In the genomic region with DNA sequence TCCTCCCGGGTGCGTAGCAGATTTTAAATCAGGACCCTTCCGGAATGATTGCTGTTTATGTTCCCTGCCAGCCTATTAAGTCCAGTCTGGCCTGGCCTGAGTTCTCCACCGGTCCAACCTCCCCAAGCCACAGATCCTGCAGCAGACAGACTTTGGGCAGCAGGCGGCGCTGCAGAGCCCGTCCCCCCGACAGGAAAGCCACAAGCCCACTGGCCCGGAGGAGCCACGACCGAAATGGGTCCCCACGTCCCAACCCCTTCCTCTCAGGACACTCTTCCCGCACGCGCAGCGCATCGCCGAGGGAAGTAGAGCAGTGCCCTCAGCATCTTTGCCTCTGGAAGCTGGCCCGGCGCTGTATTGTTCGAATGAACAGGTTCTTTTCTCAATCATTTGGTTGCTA, we compare ENCODE assay signal across 8 mouse cellular contexts. TPM values are rescaled to one million over a fixed set of nuclear protein-coding genes. Genes with fewer than 3 reads are reported as not detected.
DNase-seq lines count a peak whose midpoint lies in the region; ATAC-seq lines count a peak whose summit lies in the region.

No protein-coding gene starts in this region.

- WGBS in lung, embryonic 15.5 days = 3% methylated on average over 21 of the region's 21 CpGs

- H3K9ac ChIP-seq in lung, embryonic 15.5 days = 0 out of 2 replicates have a peak overlapping the region, but pooled peaks have one; percentile 19

- peak overlapping the region; percentile 86 for H3K4me2 ChIP-seq in lung, embryonic 15.5 days

- peak; percentile 77 to 80 for ATAC-seq in hematopoietic stem cell, adult 5-6 weeks (replicated peaks in 1 of 2; ENCODE audit: insufficient read depth in 1 of 2, low FRiP score in 2 of 2, low TSS enrichment in 1 of 2, low read depth in 1 of 2, poor library complexity in 2 of 2, severe bottlenecking in 2 of 2)
- peak; percentile 37; the same call in 1 of the 2 replicates for ATAC-seq in lung, embryonic 15.5 days (ENCODE audit: borderline replicate concordance, extremely low read depth, low FRiP score, low TSS enrichment)

- peaks cover 10% of the 10 kb centered on the region for H3K4me1 ChIP-seq in lung, embryonic 15.5 days

- H3K9me3 ChIP-seq in lung, embryonic 15.5 days = no peaks in the 10 kb centered on the region

- peaks cover 29% of the 10 kb centered on the region for H3K27me3 ChIP-seq in lung, embryonic 15.5 days

- H3K27ac ChIP-seq in lung, embryonic 15.5 days = no peak overlapping the region

- H3K36me3 ChIP-seq in lung, embryonic 15.5 days = no peaks in the 10 kb centered on the region

- peak overlapping the region; percentile 56 for H3K4me3 ChIP-seq in lung, embryonic 15.5 days

- peak; percentile 68 for DNase-seq in Muller cell, postnatal 12 days (ENCODE audit: inconsistent ontology term)
- DNase-seq in cerebellum, adult 18-20 months = peak; percentile 58 to 62
- DNase-seq in forelimb bud, embryonic 11.5 days (ENCODE audit: low read depth, low spot score) = peak; percentile 71
- peak; percentile 14 to 33 for DNase-seq in layer of hippocampus, adult 8-10 months (ENCODE audit: low spot score in 2 of 2)
- peak; percentile 86 for DNase-seq in retina, embryonic 14.5 days (ENCODE audit: low spot score)
- DNase-seq in thymus, postnatal 25 days = peak; percentile 66

RNA-seq across cellular contexts. Expression of gene Trpc3, which starts 1.1 kb away (rescaled TPM):
- total RNA-seq in hematopoietic stem cell, adult 5-6 weeks (2017) = not detected in 2 replicates
- total RNA-seq in layer of hippocampus, adult 8-10 months (2022) = 1 to 10 TPM; 3.9 to 9.6 (median 6.6) TPM
- 2.3 and 3.3 TPM in 2 replicates for polyA plus RNA-seq in lung, embryonic 15.5 days (2015; fragmentation: Nextera tagmentation; extraction: Ambion mirVana)

Comparison
In these comparisons a context has a peak if more than half of its experiments do, and no peak if none do; other contexts are left out.
1. DNase-seq: peak in every context shown above with its lines; median percentile 86 in retina, embryonic 14.5 days; 71 in forelimb bud, embryonic 11.5 days; 68 in Muller cell, postnatal 12 days; 66 in thymus, postnatal 25 days; 60 in cerebellum, adult 18-20 months; 24 in layer of hippocampus, adult 8-10 months.